Mouse (Mus musculus) left cerebral cortex, adult 8-10 months (tissue): ENCODE data around the gene Wipf2. TPM values are rescaled to one million over a fixed set of nuclear protein-coding genes. Genes with fewer than 3 reads are reported as not detected.
"Not testable (repeated sequence)": the region's sequence is repeated elsewhere in the genome, so short reads cannot be mapped to it uniquely, and the experiment has no call there.

Source experiments
- DNase-seq, 2 experiments: peaks; one replicate each; pipeline ENCODE4 v3.0.0; 2022; ENCODE audit warnings: low spot score in 2 of 2
- total RNA-seq, 4 experiments: library from RNA; stranded (reverse); gene quantifications; 2 replicates each; pipeline ENCODE4 v1.2.4; 2022

Wipf2 gene
- total RNA-seq = 10 to 100 TPM; 74.0 to 84.5 (median 81.5) TPM

DNA sequence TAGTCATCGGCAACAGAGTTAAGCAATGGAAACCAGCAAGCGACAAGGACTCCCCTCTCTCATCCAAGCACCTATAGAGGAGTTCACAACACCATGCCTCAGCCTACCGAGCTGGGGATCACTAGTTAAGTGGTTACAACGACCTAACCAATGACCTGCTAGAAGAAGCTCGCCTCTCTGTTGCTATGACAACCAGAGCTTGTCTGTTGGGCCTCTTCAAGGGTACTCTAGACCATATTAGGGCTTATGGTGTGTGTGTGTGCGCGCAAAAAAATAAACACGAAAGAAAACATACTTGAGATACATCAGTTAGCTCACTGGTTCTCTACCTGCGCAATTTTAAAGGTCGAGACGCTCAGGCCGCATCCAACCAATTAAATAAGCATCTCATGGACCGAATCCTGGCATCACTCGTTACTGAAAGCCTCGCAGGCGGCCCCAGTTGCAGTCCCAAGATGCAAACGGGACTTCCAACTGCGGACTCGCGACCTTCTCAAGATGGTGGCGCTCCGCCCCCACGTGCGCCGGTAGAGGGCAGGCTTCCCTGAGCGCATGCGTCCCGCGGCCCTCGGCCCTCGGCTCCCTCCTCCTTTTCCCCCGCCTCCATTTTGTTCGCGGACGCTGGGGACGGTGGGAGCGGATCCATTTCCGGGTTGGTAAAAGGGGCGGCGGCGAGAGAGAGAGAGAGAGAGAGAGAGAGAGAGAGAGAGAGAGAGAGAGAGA lies at the start of gene Wipf2:
Gene Wipf2 (plus strand): TSS at position 611 of the 723 bp plus-strand sequence.
- peak; percentile 93 for DNase-seq

DNA sequence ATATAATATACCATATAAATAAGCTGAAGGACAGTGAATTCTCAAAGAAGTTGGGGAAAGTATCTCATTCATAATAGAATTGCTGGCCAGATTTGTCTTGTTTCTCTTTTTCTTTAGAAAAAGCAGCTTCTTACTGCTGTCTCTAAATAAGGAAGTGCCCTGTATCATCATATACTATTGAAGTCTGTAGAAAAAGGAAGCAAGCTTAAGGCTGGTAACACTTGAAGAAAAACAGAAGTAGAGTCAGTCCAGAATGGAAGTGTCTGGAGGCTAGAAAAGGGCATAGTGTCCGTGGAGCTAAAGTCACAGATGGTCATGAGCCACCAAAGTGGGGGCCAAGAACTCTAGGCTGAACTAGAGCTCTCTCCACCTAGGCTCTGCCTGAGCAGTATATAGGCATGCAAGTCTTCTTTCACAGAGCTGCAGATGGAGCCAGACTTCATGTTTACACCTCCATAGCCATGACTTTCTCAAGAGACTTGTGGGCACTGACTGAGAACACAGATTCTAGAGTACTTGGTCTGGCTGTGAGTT lies 46.7 kb upstream of the Wipf2 start:
- DNase-seq = no peak

GRCm38 (mm10) chr11:98820968-98821367 lies 42.5 kb upstream of the Wipf2 start:
- no peak for DNase-seq

- not testable (repeated sequence) for DNase-seq
These were observed 37.4 kb upstream of the Wipf2 start for GRCm38 (mm10) chr11:98826071-98826470.

GRCm38 (mm10) chr11:98827877-98828276 lies 35.6 kb upstream of the Wipf2 start:
- no peak for DNase-seq

GRCm38 (mm10) chr11:98829091-98829775 lies 34.2 kb upstream of the Wipf2 start:
- DNase-seq = no peak

DNA sequence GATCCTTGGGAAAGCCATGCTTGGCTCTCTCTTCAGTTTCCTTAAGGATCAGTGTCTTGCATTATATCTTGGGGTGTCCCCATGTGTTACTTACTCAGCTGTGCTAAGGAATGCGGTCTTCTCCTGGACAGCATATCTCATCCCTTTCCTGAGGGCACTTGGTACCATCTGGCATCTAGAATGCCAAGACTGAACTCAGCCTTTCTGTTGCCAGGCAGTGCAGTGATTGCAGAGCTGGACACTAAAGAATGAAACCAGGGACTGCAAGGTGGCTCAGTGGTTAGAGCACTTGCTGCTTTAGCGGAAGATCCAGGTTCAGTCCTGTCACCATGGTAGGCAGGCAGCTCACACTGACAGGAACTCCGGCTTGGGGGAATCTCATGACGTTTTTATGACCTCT lies 33.6 kb upstream of the Wipf2 start:
- DNase-seq = no peak

DNA sequence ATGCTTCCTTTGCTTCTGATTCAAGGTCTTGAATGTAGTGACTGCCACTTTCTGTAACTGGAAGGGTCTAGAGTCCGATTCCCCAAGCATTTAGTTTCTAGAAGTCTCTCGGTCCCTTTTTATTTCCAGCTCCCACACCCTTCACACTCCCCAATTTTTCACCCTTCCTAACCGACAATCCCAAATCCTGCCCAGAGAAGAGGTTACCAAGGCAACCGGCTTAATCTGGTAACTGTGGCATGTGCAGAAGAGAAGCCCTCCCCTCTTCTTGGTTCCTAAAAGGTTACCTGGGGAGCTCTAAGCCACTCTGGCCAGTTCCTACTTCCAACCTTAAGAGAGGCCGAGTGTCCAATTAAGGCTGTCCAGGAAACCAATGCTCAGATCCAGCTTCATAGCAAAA lies 28.1 kb upstream of the Wipf2 start:
- no peak for DNase-seq

- no peak for DNase-seq
These were observed 27.7 kb upstream of the Wipf2 start for GRCm38 (mm10) chr11:98835725-98836124.

- no peak for DNase-seq
These were observed 27.3 kb upstream of the Wipf2 start for GRCm38 (mm10) chr11:98836128-98836527.

DNA sequence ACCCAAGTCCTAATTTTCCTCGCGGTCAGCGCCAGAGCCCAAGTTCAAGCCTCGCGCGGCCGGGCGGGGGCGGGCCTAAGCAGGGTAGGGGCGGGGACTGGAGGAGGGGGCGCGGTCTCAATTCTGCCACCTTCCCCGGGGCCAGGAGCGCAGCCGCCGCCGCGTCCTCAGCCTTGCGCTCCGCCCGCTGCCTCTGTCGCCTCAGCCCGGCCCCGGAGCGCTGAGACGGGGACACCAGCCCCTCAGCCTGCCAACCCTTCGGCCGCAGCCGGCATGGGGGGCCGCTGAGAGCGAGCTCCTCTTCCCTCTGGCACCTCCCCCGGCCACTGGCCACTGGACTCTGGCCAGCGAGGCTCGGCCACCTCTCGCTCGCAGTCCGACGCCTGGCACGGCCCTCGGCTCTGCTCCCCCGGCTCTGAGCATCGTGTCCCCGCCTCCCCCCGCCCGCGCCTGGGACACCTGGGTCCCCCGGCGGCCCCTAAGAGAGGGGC lies 26.7 kb upstream of the Wipf2 start, which contains the start of gene Rapgefl1:
Gene Rapgefl1 (plus strand): TSS at position 135 of the 491 bp plus-strand sequence.
- DNase-seq = peak; percentile 58 to 72

- DNase-seq = no peak
These were observed 26.2 kb upstream of the Wipf2 start for GRCm38 (mm10) chr11:98837231-98837704.

GRCm38 (mm10) chr11:98837917-98838316 lies 25.5 kb upstream of the Wipf2 start:
- no peak for DNase-seq

- DNase-seq = peak; percentile 39 to 82
These were observed 24.9 kb upstream of the Wipf2 start for GRCm38 (mm10) chr11:98838512-98838911.

- DNase-seq = no peak
These were observed 24.0 kb upstream of the Wipf2 start for GRCm38 (mm10) chr11:98839402-98839801.

GRCm38 (mm10) chr11:98839897-98840296 lies 23.5 kb upstream of the Wipf2 start:
- DNase-seq = no peak

DNA sequence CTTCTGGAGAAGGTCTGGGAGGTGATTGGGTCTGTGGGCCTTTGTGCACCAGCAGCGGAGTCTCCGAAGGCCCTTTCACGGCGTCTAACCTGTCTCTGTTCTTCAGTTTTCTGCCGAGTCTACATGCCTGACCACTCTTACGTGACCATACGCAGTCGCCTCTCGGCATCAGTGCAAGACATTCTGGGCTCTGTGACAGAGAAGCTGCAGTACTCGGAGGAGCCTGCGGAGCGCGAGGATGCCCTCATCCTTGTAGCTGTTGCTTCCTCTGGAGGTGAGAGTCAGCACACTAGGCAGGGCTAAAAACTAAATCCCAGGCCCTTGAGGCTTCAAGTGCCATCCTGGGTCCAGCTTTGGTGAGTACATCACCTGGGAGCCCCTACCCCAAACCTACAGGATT lies 17.4 kb upstream of the Wipf2 start:
- DNase-seq = no peak

DNA sequence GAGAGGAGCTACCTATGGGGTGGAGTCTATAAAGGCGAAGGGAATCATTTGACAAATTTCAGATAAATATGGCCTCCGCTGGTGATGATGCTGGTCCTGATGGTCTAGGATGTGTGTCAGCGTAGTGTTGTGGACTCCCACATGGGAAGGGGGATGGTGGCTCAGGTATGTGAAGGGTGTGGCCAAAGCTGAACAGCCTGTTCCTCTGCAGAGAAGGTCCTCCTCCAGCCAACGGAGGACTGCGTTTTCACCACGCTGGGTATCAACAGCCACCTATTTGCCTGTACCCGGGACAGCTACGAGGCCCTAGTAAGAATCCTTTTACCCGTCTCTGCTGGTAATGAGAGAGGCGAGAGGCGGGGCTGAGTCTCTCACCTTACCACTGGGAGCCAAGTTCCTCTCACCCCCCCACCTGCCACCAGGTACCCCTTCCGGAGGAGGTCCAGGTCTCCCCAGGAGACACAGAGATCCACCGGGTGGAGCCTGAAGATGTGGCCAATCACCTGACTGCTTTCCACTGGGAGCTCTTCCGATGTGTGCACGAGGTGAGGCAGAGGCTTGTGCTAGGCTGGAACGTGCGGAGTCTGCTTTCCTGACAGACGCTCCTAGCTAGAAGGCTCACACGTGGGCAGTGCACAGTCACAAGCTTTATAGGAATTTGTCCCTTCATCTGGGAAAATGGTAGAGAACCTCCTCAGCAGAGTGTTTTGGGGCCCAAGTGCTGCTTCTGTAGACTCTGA lies 16.4 kb upstream of the Wipf2 start:
- DNase-seq = no peak

DNA sequence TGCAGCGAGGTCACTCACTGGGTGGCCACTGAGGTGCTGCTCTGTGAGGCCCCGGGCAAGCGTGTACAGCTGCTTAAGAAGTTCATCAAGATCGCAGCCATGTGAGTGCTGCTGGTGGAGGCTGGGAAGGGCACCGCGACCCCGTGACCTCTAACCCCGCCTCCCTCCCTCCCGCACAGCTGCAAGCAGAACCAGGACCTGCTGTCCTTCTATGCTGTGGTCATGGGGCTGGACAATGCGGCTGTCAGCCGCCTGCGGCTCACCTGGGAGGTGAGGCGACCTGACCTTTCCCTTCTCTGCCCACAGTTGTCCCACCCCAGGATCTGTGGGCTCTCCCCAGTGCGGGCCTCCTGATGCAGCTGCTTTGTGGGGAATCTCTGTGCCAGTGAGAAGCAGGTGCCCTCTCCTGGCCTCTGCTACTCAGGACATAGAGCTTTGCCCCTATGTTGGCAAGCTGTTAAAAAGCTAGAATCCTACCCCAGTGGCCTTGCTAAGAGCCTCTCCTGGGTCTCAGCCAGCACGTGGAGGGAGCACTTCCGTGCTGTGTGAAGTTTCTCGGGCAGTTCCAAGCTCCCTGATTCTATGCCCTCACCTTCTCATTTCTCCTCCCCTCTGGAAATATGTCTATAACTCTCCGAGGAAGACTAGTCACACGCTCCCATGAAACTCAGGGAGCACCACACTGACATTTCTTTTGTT lies 14.1 kb upstream of the Wipf2 start:
- DNase-seq = no peak

DNA sequence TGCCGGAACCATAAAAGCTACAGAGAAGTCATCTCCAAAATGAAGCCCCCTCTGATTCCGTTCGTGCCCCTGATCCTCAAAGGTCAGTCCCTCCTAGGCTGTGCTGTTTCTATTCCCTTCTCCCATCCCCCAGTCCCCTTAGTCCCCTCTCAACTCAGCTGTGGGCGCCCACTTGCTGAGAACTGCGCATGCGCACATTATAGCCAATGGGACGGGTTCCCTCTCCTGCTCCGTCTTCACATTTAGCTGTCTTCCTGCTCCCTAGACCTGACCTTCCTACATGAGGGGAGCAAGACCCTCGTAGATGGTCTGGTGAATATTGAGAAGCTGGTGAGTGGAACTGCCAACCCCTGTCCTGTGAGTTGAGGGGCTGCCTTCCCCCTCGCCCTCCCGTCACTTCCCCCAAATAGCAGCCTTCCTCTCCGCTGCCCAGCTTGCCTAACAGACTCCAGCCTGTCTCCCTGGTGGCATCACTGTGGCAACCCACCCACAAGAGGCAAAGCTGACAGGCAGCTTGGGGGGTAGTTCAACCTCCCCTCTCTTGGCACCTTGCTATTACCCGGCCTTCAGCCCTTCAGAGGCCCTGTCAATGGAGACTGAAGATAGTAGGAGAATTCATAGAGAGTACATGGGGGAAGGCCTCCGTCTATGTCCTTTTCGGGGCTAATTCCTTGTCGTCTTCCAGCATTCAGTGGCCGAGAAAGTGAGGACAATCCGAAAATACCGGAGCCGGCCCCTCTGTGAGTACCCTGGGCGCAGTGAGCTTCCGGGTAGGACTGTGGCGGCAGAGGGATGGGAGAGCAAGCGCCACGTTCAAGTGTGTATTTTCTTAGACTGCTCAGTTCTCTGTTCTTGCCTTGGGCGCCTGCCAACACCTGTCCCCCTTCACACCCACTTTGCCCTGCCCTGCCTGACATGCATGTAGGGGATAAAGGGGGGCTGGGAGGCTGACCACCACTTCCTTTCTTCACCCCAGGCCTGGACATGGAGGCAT lies 13.0 kb upstream of the Wipf2 start:
- DNase-seq = no peak
